Mouse (Mus musculus) retina, postnatal 1 day (tissue): ENCODE measurements at regions not wholly inside any gene's neighbourhood (a gene's known extent, or its start where the extent isn't known, plus 50 kb on each side); places are given as distances from the start of the nearest gene placed in this dataset.

Experiments used
- DNase-seq: peaks from one replicate; pipeline ENCODE4 v3.0.0-alpha.2; 2012

- DNase-seq = peak; percentile 87
Observed at GRCm38 (mm10) chr8:10760851-10761693, 247.2 kb downstream of the Irs2 start.

- DNase-seq = no peak
Observed at GRCm38 (mm10) chr8:10760231-10760630, 248.0 kb downstream of the Irs2 start.

- DNase-seq = no peak
Observed at GRCm38 (mm10) chr8:10758151-10758550, 250.1 kb downstream of the Irs2 start.

DNA sequence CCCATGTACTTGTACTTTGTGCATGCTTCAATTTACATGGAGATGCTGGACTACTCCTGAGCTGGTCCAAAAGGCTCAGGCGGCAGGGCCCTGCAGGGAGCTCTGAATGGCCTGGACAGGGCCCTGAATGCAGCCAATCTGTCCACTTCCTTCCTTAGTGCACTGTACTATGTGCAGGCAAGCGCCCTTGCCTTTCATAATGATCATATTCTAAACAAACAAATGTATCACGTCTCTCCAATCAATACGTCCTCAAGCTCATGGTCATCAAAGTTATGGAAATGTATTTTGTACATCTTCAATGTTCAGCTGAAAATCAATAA, 253.3 kb downstream of the Irs2 start:
- DNase-seq = no peak

DNA sequence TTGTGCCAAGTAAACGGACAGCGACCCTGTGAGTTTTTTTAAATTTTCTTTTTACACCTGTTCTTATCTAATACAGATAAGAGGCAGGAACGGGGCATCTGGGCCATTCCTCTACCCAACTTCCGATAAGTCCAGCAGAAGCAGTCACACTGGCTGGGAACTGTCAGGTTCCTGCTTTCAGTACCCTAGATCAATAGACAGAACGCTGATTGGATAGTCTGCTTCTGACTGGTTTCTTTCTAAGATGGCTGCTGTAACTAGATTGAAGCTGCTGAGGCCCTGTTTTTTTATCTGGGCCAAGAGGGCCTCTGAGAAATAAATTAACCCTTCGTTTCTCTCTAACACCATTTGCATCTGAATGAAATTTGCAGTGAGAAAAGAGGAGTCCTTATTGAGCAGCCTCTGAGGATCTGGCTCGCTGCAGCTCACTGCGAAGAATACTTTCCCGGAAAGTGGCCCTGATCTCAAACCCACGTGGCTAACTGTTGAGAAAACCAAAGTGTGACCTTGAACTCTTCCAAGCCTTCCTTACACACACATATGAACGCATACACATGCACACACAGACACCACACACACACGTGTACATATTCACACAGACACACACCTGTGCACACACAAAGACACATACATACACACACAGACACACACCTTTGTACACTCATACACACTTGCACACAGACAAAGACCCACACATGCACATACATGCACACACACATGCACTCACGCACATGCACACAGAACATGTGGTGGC, 253.8 kb downstream of the Irs2 start:
- DNase-seq = no peak

DNA sequence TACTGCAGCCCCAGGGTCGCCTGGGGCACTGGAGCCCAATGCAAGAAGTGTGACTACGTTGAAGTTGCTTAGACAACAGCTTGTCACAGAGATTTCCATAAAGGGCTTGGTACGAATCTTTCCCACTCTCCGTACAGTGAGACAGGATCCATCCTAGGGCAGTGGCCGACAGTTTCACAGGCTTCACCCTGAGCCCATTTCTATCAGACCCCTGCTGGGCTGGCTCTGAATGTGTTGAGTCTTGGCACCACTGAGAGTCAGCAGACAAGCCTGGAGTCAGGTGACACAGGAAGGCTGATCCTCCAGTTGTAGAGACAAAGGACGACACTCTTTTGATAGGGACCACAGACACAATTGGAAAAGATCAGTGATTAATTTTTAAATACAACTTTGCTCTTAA, 255.2 kb downstream of the Irs2 start:
- no peak for DNase-seq

DNA sequence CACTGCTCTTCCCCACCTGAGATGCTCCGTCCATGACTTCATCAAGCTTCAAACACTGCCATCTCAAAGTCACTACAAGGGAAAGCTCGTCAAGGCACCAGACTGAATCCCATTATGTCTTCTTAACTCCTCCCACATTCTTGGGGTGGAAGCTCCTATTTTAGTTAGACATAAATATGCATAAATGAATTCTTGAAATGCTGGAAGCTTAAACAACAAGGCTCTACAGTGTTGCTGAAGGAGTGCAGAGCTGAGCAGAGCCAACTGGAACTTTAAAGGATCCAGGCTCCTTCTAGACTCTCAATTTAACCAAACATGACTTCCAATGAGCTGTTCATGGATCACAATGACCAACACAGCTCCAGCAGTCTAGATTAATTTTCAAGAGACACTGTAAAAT, 261.1 kb downstream of the Irs2 start:
- no peak for DNase-seq

DNA sequence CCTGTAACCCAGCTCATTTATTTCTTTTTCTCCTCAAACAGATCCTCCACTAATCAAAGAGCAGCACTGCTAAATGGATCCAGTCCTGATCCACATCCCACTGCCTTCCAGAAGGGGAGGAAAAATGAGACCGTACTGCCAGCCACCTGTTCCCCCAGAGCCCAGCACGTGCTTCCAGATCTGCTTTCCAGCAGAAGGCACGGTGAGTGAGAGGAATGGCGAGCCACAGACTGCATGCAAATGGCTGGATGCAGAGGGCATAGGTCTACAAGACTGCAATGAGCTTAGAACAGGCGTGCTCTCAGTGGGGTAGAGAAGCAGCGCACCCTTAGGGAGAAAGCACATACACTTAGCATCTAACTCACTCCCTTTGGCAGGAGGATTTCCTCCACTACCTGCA, 265.0 kb downstream of the Irs2 start:
- DNase-seq = no peak

DNA sequence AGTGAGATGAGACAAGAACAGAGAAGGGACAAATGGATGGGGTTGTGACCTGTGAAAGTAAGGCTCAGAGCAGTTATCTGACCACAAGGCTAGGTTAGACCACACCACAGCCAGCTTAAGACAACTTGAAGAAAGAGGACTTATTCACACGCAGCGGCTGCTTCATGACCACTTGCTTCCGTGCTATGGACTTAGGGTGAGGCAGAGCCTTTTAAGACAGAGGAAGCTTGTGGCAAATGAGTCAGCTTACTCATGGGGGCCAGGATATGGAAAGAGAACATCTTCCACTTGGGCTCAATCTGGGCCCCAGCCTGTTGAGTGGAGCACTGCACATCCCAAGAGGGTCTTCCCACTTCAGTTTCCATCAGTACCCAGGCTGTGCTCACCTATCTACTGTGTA, 267.4 kb downstream of the Irs2 start:
- no peak for DNase-seq

GRCm38 (mm10) chr8:10738486-10739081, 269.7 kb downstream of the Irs2 start:
- no peak for DNase-seq

- DNase-seq = no peak
Observed at GRCm38 (mm10) chr8:10734746-10735145, 273.5 kb downstream of the Irs2 start.

DNA sequence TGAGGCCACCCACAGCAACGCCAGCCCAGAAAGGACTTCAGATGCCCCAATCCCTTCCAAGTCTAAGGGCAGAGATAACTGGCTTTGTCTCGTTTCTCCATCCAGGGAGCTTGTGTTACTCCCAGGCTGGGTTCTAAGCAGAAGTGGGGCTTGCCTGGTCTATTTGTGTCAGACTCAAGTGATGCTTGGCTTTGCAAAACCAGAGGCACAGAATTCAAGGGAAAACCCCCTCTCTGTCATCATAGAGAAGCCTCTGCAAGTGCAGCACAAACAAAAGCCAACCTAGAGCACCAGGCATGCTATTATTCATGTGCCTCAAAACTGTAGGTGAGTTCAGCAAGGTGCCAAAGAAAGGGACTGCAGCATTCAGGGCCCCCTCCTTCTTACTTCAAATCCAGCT, 284.9 kb downstream of the Irs2 start:
- no peak for DNase-seq

DNA sequence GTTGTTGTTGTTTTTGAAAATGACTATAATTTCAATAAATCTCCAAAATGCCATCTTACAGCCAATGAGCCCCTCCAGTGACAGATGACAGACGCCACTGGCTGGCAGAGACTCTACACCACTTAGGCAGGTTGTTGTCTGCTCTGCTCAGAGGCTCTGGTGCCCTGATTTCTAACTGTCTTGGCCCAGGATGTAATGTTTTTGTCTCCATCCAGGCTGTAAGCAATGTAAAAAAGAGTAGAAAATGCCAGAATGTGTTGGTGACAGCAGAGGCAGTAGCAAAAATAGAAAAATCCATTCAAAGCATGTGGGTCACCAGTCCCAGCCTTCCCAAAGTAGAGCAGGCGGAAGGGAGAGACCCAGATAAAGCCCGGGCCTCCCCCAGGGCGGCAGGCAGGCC, 285.5 kb downstream of the Irs2 start:
- no peak for DNase-seq

- no peak for DNase-seq
Observed at GRCm38 (mm10) chr8:10722342-10722741, 285.9 kb downstream of the Irs2 start.

DNA sequence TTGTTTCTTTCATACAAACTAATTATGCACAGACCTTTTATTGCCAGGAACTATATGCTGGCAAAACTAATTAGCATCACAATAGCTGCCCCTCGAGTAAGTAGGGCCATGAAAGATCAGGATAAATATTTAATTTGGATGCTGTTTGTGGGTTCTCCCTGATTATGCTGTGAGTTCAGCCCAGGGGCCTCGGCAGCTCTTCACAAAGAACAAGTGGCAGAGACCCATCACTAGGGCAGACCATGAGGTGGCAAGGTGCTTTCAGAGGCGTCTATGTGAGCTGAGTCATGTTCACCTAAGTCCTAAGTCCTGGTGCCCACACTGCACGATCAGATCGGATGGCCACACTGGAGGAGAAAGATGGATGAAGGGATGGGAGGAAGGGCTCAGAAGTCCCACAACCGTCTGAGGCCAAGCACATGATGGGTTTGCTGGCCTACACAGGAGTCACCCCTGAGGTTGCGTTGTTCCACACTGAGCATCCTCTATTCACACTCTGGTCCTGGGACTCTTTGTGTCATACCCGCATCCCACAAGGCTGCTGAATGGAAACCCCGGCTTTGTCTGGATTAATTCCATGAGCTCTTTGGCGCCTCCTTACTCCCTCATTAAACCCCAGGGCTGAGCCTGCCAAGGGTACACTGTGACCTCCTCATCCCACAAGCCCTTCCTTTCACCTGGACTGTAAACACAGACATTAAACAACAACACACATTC, 287.0 kb downstream of the Irs2 start:
- peak; percentile 36 for DNase-seq

DNA sequence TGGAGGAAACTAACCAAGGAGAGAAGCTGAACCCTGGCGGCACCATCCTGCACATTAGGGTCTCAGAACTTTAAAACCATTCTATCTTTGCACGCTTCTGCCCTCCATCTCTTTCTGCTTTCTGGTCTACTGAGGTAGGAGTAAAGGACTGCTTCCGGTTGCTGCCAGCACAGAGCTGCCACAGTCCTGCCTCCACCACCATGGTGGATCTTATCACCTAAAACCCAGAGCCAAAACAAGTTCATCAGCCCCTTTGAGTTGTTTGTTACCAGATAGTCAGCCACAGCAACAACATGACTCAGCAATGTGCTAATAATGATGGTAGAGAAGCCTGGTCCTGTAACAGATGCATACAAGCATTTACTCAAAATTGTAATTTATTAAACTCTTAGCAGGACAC, 287.9 kb downstream of the Irs2 start:
- DNase-seq = no peak

DNA sequence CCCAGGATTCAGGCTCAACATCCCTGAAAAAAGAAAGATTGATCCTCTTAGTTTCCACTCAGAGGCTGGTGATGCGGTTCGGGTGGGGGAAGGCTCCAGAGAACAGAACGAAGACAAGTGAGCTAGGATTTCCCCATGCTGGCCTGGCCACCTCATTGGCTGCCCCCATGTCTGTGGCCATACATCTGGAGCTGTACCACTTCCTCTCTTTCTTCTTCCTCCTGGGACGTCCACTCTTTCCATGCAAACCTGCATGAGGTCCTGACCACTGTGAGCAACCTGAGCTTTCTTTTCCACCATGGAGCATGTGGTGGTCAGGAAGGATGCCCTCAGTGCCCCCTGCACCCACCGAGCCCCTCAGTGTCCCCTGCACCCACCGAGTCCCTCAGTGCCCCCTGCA, 288.8 kb downstream of the Irs2 start:
- DNase-seq = no peak

DNA sequence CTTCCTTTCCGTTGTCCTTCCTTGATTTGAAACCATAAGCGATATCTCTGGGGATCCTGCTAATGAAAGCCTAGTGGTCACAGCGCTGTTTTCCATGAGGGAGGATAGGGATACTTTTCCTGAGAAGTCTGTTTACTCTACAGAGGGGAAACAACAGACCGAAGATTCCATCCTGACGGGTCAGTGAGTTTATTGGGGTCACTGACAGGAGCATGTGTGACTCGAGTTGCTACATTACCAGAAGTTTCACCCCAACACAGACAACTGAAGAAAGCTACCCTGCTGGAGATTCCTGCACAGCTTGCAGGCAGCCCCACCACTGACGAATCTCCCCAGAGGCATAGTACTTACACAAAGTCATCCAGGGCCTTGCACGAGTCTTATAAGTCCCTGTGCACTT, 291.0 kb downstream of the Irs2 start:
- DNase-seq = no peak

- DNase-seq = no peak
Observed at GRCm38 (mm10) chr8:10716161-10716560, 292.1 kb downstream of the Irs2 start.

GRCm38 (mm10) chr8:10713515-10714042, 294.7 kb downstream of the Irs2 start:
- no peak for DNase-seq

DNA sequence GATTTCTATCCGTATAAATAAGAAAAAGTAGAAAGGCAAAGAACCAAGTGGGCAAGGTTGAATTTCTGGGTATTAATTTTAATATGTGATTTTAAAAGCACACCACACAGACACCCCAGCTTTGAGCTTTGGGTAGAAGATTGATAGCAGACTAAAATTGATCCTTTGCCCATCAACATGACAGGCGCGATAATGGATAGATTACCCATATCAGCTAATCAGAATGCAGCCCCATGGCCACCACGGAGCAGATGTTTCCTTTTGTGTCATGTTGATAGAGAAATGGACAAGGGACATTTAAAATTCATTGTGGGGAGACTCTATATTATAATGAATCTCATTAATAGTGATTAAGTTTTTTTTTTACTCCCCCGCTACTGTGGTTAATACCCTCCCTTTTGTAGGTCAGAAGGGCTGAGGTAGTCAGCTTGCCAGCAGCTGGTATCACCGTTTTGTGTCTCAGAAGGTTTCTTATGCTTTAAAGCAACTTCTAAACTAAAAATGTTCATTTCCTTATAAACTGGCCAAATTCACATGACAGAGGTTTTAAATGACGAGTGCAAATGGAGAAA, 296.1 kb downstream of the Irs2 start:
- DNase-seq = no peak

GRCm38 (mm10) chr8:10711474-10711873, 296.8 kb downstream of the Irs2 start:
- DNase-seq = no peak

DNA sequence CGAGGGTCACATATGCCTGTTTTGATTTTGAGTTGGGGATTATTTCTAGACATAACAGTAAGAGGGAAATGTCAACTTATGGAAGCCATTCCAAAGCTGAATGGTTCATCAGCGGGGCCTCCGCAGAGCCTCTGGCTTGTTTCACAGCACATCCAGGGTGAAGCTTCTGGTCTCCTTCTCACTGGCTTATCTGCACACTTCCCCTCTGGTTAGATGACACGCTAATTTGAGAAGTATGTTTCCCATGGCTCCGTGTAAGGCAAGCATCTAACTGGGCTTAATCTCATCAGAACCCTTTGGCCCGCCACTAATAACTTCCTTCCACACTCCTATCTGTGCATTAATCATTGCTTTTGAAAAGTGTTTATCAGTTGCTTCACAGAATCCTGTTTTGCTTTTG, 299.7 kb downstream of the Irs2 start:
- DNase-seq = no peak
